Mouse (Mus musculus): ENCODE results near the gene Prdm5. TPM values are rescaled to one million over a fixed set of nuclear protein-coding genes. Genes with fewer than 3 reads are reported as not detected.

Prdm5 gene
- polyA plus RNA-seq, 1 experiment from 2014 or later = 5.7 TPM

DNA sequence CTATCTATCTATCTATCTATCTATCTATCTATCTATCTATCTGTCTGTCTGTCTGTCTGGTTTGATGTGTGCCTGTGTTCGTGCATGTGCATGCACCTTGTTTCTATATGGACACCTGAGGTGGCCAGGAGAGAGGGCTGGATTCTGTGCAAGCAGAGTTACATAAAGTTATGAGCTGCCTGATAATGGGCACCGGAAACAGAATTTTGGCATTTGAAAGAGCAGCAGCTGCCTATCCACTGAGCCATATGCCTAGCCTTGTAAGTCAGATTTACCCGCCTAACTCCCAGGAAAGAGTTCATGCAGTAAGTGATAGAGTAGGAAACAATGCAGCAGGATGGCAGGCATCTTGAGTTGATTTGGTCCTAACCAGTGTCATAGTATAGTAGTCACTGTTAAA is 71.4 kb downstream of the Prdm5 start:
- Histone ChIP-seq H3K36me3 (ENCODE audit: control insufficient read depth, insufficient read depth, low read length) (no peaks in the 10 kb centered on the region), H3K9ac (replicated peaks; ENCODE audit: low read length) (no peak overlapping the region), H3K4me3 (replicated peaks; ENCODE audit: low read depth, low read length) (no peak overlapping the region), H3K27me3 (ENCODE audit: control insufficient read depth, insufficient read depth, low read length) (no peaks in the 10 kb centered on the region), H3K9me3 (ENCODE audit: control insufficient read depth, low read length) (no peaks in the 10 kb centered on the region), H3K27ac (replicated peaks; ENCODE audit: low read depth, low read length) (no peak overlapping the region), H3K4me1 (ENCODE audit: control insufficient read depth, insufficient read depth, low read length) (no peaks in the 10 kb centered on the region), H3K4me2 (ENCODE audit: low read length) (no peak overlapping the region)
- WGBS = 88% methylated on average over 3 of the region's 3 CpGs
- DNase-seq (no peak), ATAC-seq (ENCODE audit: low FRiP score, low TSS enrichment) (no peak)

DNA sequence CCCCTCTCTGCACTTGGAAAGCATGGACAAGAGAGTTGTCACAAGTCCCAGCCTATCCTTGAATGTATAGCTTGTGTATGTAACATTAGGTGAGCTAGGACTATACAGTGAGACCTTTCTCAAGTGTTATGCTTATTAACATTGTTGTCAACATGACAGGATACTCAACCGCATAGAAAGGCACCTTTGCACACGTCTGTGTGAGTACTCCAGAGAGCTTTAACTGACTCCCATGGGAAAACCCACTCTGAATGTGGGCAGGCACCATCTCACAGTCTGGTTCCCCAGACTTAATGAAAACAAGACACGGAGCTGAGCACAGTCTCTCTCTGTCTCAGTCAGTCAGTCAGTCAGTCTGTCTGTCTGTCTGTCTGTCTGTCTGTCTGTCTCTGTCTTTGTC is 75.2 kb downstream of the Prdm5 start:
- no peak for ATAC-seq (ENCODE audit: low FRiP score, low TSS enrichment)
- DNase-seq = no peak

DNA sequence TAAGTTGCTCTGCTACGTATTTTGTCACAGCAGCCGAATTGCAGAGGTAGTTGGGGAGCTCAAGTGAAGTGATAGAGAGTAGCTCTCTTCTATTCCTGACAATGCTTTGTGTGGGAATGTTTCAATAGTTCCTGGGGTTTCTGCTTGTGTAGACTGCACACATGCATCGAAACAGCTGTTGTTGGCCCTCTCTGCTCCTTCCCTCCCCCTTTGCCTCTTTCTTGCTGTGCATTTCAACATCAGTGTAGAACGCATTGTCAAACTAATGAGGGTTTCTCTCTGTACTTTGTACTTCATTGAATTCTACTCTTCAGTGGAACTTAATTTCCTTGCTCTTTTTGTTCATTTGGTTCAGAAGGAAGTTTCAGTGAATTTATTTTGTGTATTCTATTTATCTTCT is 75.8 kb downstream of the Prdm5 start:
- H3K27ac ChIP-seq (replicated peaks; ENCODE audit: low read depth, low read length) = no peak overlapping the region
- DNase-seq = no peak
- no peak overlapping the region for H3K9ac ChIP-seq (replicated peaks; ENCODE audit: low read length)
- H3K4me1 ChIP-seq (ENCODE audit: control insufficient read depth, insufficient read depth, low read length) = no peaks in the 10 kb centered on the region
- H3K4me3 ChIP-seq (replicated peaks; ENCODE audit: low read depth, low read length) = no peak overlapping the region
- H3K27me3 ChIP-seq (ENCODE audit: control insufficient read depth, insufficient read depth, low read length) = no peaks in the 10 kb centered on the region
- no peaks in the 10 kb centered on the region for H3K36me3 ChIP-seq (ENCODE audit: control insufficient read depth, insufficient read depth, low read length)
- H3K4me2 ChIP-seq (ENCODE audit: low read length) = no peak overlapping the region
- 66% methylated on average over 4 of the region's 4 CpGs for WGBS
- ATAC-seq (ENCODE audit: low FRiP score, low TSS enrichment) = no peak
- no peaks in the 10 kb centered on the region for H3K9me3 ChIP-seq (ENCODE audit: control insufficient read depth, low read length)

More for the DNA sequence above, 75.2 kb downstream of the Prdm5 start:
- no peak overlapping the region for H3K4me2 ChIP-seq (ENCODE audit: low read length)
- whole genome bisulfite sequencing = 76% methylated on average over 3 of the region's 3 CpGs
- H3K9me3 ChIP-seq (ENCODE audit: control insufficient read depth, low read length) = no peaks in the 10 kb centered on the region
- no peaks in the 10 kb centered on the region for H3K36me3 ChIP-seq (ENCODE audit: control insufficient read depth, insufficient read depth, low read length)
- no peak overlapping the region for H3K4me3 ChIP-seq (replicated peaks; ENCODE audit: low read depth, low read length)
- H3K27me3 ChIP-seq (ENCODE audit: control insufficient read depth, insufficient read depth, low read length) = no peaks in the 10 kb centered on the region
- no peak overlapping the region for H3K27ac ChIP-seq (replicated peaks; ENCODE audit: low read depth, low read length)
- H3K4me1 ChIP-seq (ENCODE audit: control insufficient read depth, insufficient read depth, low read length) = no peaks in the 10 kb centered on the region
- H3K9ac ChIP-seq (replicated peaks; ENCODE audit: low read length) = no peak overlapping the region

DNA sequence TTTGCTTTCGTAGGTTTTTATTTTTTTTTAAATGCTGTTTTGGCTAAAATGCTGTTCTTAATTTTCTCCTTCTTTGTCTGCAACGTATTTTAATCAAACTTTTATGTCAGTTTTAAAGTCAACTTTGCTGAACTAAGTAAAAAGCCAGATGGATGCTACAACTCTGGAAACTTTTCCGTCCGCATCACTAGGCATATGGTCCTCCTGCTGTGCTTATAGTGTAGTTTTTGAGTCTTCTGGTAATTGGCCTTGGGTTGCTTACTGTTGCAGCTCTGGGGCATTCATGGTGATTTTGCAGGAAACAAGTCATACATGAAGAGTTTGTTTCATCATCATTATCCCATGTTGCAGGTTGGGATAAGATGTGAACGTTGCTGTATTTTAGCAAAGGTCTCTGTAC is 81.8 kb downstream of the Prdm5 start:
- no peak overlapping the region for H3K27ac ChIP-seq (replicated peaks; ENCODE audit: low read depth, low read length)
- H3K27me3 ChIP-seq (ENCODE audit: control insufficient read depth, insufficient read depth, low read length) = no peaks in the 10 kb centered on the region
- no peak overlapping the region for H3K4me3 ChIP-seq (replicated peaks; ENCODE audit: low read depth, low read length)
- no peaks in the 10 kb centered on the region for H3K4me1 ChIP-seq (ENCODE audit: control insufficient read depth, insufficient read depth, low read length)
- 86% methylated on average over 5 of the region's 5 CpGs for WGBS
- no peak for ATAC-seq (ENCODE audit: low FRiP score, low TSS enrichment)
- no peak overlapping the region for H3K9ac ChIP-seq (replicated peaks; ENCODE audit: low read length)
- DNase-seq = no peak
- no peak overlapping the region for H3K4me2 ChIP-seq (ENCODE audit: low read length)
- no peaks in the 10 kb centered on the region for H3K36me3 ChIP-seq (ENCODE audit: control insufficient read depth, insufficient read depth, low read length)
- H3K9me3 ChIP-seq (ENCODE audit: control insufficient read depth, low read length) = no peaks in the 10 kb centered on the region

DNA sequence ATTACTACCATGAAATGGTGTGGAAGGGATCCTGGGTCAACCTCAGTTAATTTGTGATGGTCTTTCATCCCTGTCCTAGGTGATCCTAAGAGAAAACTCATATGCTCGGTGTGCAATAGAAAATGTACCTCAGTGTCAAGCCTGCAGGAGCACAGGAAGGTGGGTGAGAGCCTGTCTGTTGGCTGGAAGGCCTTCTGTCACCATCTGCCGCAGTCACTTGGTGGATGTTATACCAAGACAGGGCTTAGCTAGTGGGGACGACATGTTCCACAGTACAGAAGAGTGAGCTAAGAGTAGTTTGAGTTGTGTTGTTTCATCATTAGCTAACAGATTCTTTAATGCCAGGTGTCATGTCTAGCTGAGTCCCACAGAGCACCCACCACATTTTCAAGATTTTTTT is 84.0 kb downstream of the Prdm5 start:
- Histone ChIP-seq H3K27me3 (ENCODE audit: control insufficient read depth, insufficient read depth, low read length) (no peaks in the 10 kb centered on the region), H3K4me3 (replicated peaks; ENCODE audit: low read depth, low read length) (no peak overlapping the region), H3K9ac (replicated peaks; ENCODE audit: low read length) (no peak overlapping the region), H3K9me3 (ENCODE audit: control insufficient read depth, low read length) (no peaks in the 10 kb centered on the region), H3K4me1 (ENCODE audit: control insufficient read depth, insufficient read depth, low read length) (no peaks in the 10 kb centered on the region), H3K27ac (replicated peaks; ENCODE audit: low read depth, low read length) (no peak overlapping the region), H3K4me2 (ENCODE audit: low read length) (no peak overlapping the region), H3K36me3 (ENCODE audit: control insufficient read depth, insufficient read depth, low read length) (no peaks in the 10 kb centered on the region)
- WGBS = 95% methylated on average over 3 of the region's 3 CpGs
- ATAC-seq (ENCODE audit: low FRiP score, low TSS enrichment) = no peak
- no peak for DNase-seq

DNA sequence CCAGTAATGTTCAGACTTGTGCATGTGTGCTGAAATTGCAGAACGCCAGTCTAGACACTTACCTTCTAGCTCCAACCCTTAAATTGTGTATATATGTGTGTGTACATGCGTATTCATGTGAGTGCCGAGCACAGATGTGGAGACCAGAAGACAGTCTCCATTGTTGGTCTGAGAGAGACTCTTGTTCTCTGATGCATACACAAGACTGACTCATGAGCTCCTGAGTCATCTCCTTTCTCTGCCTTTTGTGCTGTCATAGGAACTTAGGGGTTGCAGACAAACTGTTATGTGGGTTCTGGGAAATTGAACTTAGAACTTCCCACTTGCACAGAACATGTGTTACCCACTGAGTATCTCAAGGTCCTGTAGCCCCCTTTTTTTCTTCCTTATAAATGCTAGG is 85.4 kb downstream of the Prdm5 start:
- H3K4me3 ChIP-seq (replicated peaks; ENCODE audit: low read depth, low read length) = no peak overlapping the region
- DNase-seq (no peak), ATAC-seq (ENCODE audit: low FRiP score, low TSS enrichment) (no peak)
- 92% methylated on average over 3 of the region's 3 CpGs for WGBS
- no peak overlapping the region for H3K9ac ChIP-seq (replicated peaks; ENCODE audit: low read length)
- no peaks in the 10 kb centered on the region for H3K36me3 ChIP-seq (ENCODE audit: control insufficient read depth, insufficient read depth, low read length)
- H3K4me2 ChIP-seq (ENCODE audit: low read length) = no peak overlapping the region
- no peak overlapping the region for H3K27ac ChIP-seq (replicated peaks; ENCODE audit: low read depth, low read length)
- H3K27me3 ChIP-seq (ENCODE audit: control insufficient read depth, insufficient read depth, low read length) = no peaks in the 10 kb centered on the region
- H3K9me3 ChIP-seq (ENCODE audit: control insufficient read depth, low read length) = no peaks in the 10 kb centered on the region
- no peaks in the 10 kb centered on the region for H3K4me1 ChIP-seq (ENCODE audit: control insufficient read depth, insufficient read depth, low read length)

DNA sequence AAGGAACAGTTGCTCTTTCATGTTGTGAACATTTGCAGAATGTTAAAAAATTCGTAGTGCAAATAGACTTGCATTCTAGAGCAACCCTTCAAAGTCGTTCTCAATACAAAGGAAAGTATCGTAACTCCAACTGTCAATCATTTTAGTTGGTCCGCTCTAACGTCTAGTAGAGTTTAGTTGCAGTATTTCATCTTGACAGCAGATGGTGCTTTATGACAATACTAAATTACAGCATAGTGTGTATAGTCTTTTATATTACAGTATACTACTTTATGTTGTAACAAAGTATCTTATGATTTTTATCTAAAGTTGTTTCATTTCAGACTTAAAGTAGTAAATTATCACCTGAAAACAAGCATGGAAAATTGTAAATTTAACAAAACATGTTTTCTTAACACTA is 86.1 kb downstream of the Prdm5 start:
- Histone ChIP-seq H3K4me1 (ENCODE audit: control insufficient read depth, insufficient read depth, low read length) (no peaks in the 10 kb centered on the region), H3K4me2 (ENCODE audit: low read length) (no peak overlapping the region), H3K27ac (replicated peaks; ENCODE audit: low read depth, low read length) (no peak overlapping the region), H3K27me3 (ENCODE audit: control insufficient read depth, insufficient read depth, low read length) (no peaks in the 10 kb centered on the region), H3K4me3 (replicated peaks; ENCODE audit: low read depth, low read length) (no peak overlapping the region), H3K9me3 (ENCODE audit: control insufficient read depth, low read length) (no peaks in the 10 kb centered on the region), H3K9ac (replicated peaks; ENCODE audit: low read length) (no peak overlapping the region), H3K36me3 (ENCODE audit: control insufficient read depth, insufficient read depth, low read length) (no peaks in the 10 kb centered on the region)
- 89% methylated on average over 5 of the region's 5 CpGs for WGBS
- ATAC-seq (ENCODE audit: low FRiP score, low TSS enrichment) (no peak), DNase-seq (peak; percentile 15)

DNA sequence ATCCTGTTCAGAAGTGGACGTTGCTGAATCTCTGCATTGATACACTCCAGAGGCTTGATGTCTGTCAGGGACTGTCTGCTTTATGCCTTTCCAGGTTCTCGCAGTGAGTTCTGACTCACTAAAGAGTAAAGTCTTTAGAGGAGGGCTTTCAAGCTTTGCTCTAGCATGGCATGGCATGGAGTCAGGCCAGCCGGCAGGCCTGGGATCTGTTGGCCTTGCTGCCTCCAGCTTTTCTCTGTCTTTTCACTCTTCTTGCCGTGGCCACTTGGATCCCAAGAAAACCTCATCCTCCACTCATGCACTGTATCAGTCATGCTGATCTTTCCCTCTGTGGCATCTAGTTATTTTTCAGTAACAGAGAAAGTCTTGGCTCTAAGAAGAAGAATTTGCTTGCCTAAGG is 87.1 kb downstream of the Prdm5 start:
- WGBS = 94% methylated on average over 4 of the region's 4 CpGs
- H3K27me3 ChIP-seq (ENCODE audit: control insufficient read depth, insufficient read depth, low read length) = no peaks in the 10 kb centered on the region
- no peaks in the 10 kb centered on the region for H3K9me3 ChIP-seq (ENCODE audit: control insufficient read depth, low read length)
- no peak overlapping the region for H3K27ac ChIP-seq (replicated peaks; ENCODE audit: low read depth, low read length)
- H3K36me3 ChIP-seq (ENCODE audit: control insufficient read depth, insufficient read depth, low read length) = no peaks in the 10 kb centered on the region
- ATAC-seq (ENCODE audit: low FRiP score, low TSS enrichment) (no peak), DNase-seq (no peak)
- H3K9ac ChIP-seq (replicated peaks; ENCODE audit: low read length) = no peak overlapping the region
- no peak overlapping the region for H3K4me2 ChIP-seq (ENCODE audit: low read length)
- H3K4me3 ChIP-seq (replicated peaks; ENCODE audit: low read depth, low read length) = no peak overlapping the region
- H3K4me1 ChIP-seq (ENCODE audit: control insufficient read depth, insufficient read depth, low read length) = no peaks in the 10 kb centered on the region

DNA sequence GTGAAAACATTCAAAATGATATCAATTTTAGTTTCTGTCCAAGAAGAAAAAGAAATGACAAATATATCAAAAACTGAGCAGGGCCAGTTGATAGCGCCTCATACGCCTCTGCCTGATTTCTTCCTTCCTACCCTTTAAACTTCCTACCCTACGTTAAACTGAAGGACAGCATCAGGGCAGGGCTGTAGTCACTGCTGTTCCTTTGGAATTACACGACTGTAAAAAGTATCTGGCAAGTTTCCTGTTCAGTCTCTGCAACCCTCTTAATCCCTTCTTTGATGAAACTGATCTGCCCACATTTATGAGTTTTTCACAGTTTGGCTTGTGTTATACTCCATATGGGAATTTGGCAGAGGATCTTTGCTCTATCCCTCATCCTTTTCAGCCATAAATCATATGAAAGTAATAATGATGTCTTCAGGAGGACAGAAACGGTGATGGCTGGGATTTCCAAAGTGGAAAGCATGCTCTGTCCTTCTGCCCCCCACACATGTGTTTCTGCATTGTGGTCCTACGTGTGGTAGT is 93.0 kb downstream of the Prdm5 start:
- H3K9ac ChIP-seq (replicated peaks; ENCODE audit: low read length) = no peak overlapping the region
- no peak overlapping the region for H3K4me3 ChIP-seq (replicated peaks; ENCODE audit: low read depth, low read length)

More for the DNA sequence above, 93.0 kb downstream of the Prdm5 start:
- H3K4me1 ChIP-seq (ENCODE audit: control insufficient read depth, insufficient read depth, low read length) = no peaks in the 10 kb centered on the region
- no peak for ATAC-seq (ENCODE audit: low FRiP score, low TSS enrichment)
- no peak overlapping the region for H3K4me2 ChIP-seq (ENCODE audit: low read length)
- WGBS = 81% methylated on average over 6 of the region's 6 CpGs
- H3K9me3 ChIP-seq (ENCODE audit: control insufficient read depth, low read length) = no peaks in the 10 kb centered on the region
- DNase-seq = no peak
- H3K27ac ChIP-seq (replicated peaks; ENCODE audit: low read depth, low read length) = no peak overlapping the region
- no peaks in the 10 kb centered on the region for H3K27me3 ChIP-seq (ENCODE audit: control insufficient read depth, insufficient read depth, low read length)
- H3K36me3 ChIP-seq (ENCODE audit: control insufficient read depth, insufficient read depth, low read length) = no peaks in the 10 kb centered on the region

Measured in midbrain, embryonic 14.5 days (tissue).